Mouse (Mus musculus) mammary gland, adult 2 months (tissue): ENCODE measurements around the gene Gbf1. TPM values are rescaled to one million over a fixed set of nuclear protein-coding genes. Genes with fewer than 3 reads are reported as not detected.

Experiments used
- polyA plus RNA-seq: library from polyadenylated mRNA; depleted of rRNA; stranded (reverse); fragments of >200 nt; gene quantifications from 2 replicates; pipeline ENCODE4 v1.2.3, GENCODE M21; 2012; ENCODE audit warnings: low replicate concordance; rRNA removed

Gene Gbf1
- polyA plus RNA-seq: 75.0 and 139 TPM in 2 replicates

DNA sequence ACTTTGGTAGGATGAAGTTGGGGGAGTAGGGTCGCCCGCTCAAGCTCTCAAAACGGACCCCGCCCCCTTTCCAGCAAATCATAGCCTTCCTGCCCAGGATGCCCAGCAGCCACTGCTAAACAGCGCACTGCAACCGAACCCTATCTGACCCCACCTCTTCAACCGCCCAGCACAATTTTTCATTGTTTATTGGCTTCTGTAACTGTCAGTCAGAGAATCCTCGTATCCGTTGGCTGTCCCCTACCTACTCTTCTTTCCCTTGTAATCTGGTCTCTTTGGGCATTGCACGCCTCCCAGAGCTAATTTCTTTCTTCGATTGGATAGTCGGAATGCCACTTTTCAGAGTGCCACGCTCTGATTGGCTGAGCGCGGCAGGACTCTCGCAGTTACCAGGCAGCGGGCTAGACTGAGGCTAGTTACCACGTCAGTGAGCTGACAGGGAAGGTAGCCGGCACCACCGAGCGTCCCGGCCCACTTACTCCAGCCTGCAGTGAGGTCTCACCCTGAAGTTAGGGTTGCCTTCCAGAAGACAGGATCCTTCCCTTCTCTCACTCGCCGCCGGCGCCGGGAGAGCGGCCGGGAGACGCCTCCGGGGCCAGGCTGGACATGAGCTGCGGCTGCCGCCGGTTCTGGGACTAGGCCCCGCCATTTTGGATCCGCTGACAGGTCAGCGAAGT, at the start of gene Gbf1:
Gbf1 (plus strand) TSS at position 383 of the 677 bp plus-strand sequence.

DNA sequence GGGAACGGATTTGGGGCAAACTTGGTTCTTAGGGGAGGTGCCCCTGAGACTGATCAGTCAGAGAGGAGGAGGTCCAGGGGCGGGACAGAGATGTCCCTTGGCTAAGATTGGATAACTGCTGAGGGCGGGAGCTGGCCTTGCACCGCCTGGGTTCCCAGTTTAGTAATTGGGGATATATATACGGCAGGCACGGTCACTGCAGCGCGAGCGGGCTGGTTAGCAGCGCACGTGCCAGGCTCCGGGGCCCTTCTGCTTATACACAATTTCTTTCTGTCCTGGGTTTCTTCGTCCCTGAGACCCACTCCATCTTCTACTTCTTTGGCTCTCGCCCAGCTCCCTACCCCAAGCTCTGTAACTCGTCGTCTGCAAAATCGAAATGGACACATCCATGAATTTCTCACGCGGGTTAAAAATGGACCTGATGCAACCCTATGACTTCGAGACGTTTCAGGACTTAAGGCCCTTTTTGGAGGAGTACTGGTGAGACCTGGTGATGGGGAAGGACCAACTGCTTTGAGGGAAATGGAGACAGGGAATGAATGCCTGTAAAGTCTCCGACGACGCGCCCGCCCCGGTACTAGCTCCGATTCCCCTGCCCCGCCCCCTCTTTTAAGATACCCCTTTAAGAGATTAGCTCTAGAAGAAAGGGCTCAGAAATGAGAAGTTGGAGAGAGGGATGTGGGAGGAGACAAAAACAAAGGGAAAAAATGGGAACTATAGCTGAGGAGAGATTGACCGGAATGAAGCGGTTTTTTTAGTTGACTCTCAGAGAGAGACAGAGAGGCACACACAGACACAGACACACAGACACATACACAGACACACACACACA, 20.4 kb upstream of the Gbf1 start, which contains the start of gene Elovl3:
Elovl3 (plus strand) TSS at position 204 of the 832 bp plus-strand sequence.

DNA sequence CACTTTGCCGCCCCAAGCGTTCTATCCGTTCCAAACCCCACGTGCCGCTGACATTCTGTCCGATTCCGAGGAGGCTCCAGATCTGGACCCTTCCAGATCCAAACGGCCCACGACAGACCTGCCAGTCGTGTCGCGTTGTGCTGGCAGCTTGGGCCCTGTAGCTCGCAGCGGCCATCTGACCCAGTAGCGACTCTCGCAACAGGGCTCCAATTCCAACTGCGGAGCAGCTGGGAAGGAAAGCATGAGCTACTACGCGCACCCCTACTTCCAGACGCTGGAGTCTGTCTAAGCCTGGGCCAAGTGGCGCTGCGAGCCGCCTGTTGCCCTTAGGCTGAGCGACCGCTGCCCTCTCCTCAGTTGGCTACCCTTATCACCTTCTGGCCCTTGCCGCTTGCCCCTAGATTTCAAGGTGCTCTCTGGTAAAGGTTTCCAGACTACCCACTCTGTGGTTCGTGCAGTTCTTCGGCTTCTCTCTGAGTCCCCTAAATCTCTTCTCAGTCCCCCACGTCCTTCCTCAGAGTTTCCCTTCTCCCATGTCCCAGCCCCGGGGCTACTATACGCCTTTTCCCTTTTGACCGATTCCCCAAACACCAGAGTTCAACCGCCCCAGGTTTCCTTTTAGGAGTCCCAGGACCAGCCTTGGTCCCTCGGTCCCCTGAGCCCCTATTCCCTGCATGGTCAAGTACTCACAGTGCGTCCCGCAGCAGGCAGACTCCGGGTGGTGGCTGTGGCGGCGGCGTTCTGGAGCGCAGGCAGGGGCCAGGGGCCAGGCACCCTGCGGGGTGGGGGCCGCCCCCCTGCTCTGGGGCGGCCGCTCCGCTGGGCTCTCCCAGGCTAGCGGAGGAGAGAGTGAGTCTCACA, 4.6 kb upstream of the Gbf1 start, which contains the start of gene Pitx3:
Pitx3 (minus strand) TSS at position 816 of the 861 bp plus-strand sequence.

DNA sequence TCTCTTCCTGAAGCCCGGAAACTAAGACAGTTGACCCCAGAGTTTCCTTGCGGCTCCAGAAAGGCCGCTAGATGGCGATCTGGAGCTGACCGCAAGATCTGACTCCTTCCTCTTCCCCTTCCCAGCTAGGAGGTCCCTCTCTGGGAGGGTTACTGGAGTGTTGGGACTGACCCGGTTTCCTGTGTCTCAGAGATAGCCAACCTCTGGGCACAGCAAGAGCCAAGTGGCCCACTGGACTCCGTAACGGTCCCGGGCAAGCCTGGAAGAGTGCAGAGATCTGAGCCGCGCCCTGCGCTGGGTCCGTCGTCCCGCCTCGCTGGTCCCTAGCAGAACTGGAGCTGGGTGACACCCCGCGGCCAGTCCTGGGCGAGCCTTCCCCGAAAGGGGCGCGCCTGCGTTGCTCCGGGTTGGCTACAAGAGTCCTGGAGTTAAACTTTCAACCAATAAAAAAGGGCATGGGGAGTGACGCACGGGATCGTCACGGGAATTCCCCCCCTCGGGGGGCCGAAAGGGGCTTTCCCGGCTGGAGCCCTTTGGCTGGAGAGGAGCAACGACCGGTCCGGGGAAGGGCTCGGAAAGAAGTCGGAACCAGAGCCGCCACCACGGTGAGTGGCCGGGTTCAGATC, 152.0 kb downstream of the Gbf1 start, which contains the start of gene Nfkb2:
Nfkb2 (plus strand) TSS at position 105 of the 626 bp plus-strand sequence.

DNA sequence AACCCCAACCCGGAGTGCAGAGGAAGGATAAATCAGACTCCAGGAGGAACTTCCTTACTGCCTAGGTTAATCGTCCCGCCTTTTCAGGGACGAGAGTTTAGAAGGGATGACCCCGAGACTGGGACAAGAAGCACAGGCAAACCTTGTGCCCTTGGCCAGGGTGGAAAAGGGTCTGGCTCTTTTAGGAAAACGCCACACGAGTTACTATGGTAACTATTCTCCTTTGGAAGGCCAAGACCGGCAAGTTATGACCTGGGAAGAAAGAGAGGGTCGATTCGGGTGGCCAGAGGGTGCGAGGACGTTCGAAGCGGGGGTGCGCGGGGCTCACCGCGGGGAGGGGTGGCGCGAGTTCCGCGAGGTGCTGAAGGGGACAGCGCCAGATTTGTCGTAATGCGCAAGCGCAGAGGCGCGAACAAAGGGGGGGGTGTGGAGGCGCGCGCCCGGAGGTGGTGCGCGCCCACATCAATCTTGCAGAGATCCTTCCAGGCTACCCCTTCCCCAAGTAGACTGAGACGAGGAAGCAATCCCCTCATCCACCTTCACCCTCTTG, 174.5 kb downstream of the Gbf1 start, which contains the start of gene Psd:
Psd (minus strand) TSS at position 401 of the 550 bp plus-strand sequence.

DNA sequence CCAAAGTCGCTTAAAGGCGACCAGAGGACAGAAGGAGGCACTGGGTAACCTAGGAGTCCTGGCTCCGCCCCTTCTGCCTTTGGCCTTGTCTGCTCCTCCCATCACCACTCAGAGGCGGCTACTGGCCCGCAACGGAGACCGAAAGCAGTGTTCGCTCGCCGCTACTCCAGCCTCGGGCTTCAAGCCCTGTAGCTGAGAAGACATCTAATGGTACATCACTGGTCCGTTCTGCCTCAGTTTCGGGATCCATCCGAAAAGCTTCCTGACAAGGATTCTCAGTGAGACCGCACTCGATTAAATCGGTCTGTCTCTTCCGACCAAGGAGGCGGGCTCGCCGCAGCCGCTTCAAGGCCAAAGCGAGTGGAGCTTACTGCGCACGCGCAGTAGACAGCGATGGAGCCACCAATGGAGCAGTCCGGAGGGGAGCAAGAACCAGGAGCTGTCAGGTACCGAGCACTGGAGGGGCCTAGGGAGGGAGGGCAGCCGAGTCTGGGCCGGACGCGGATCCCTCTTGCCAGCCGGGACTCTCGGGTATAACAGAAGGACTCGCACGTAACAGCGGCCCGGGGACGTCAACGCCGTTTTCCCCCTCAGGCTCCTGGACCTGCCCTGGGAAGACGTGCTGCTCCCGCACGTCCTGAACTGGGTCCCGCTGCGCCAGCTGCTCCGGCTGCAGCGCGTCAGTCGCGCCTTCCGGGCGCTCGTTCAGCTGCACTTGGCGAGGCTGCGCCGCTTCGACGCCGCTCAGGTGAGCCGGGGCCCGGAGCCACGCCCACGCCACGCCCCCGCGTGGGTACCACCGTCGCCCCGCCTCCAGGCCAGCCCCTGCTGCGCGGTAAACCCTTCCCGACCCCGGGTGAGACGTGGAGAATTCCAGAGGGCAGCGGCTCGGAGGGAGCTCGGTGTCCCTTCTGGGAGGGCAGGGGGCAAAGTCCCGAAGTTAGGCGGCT, 176.0 kb downstream of the Gbf1 start, which contains the start of gene Fbxl15:
Fbxl15 (plus strand) TSS at position 104 of the 950 bp plus-strand sequence.

Other genes with a start within 250 kb of the Gbf1 start
- gene Armh3, start 154.0 kb upstream of the Gbf1 start, polyA plus RNA-seq: 7.3 and 12.6 TPM in 2 replicates
- 6.9 and 13.8 TPM in 2 replicates for gene Hps6, start 149.0 kb upstream of the Gbf1 start, polyA plus RNA-seq
- gene Pprc1, start 107.6 kb upstream of the Gbf1 start, polyA plus RNA-seq: 26.7 and 30.8 TPM in 2 replicates
- gene Ldb1, start 107.3 kb upstream of the Gbf1 start, polyA plus RNA-seq: 226 and 287 TPM in 2 replicates
- 8.1 and 8.7 TPM in 2 replicates for gene Nolc1, start 76.6 kb upstream of the Gbf1 start, polyA plus RNA-seq
- 1.9 and 13.0 TPM in 2 replicates for gene Elovl3, start 20.6 kb upstream of the Gbf1 start, polyA plus RNA-seq
- 0.10 and 1.1 TPM in 2 replicates for gene Pitx3, start 4.2 kb upstream of the Gbf1 start, polyA plus RNA-seq
- 68.3 and 139 TPM in 2 replicates for gene Nfkb2, start 151.8 kb downstream of the Gbf1 start, polyA plus RNA-seq
- 2.5 and 5.7 TPM in 2 replicates for gene Psd, start 174.6 kb downstream of the Gbf1 start, polyA plus RNA-seq
- 15.5 and 33.7 TPM in 2 replicates for gene Fbxl15, start 175.7 kb downstream of the Gbf1 start, polyA plus RNA-seq
- 50.5 and 53.3 TPM in 2 replicates for gene Cuedc2, start 186.2 kb downstream of the Gbf1 start, polyA plus RNA-seq
- 18.6 and 29.8 TPM in 2 replicates for gene Mfsd13a, start 188.6 kb downstream of the Gbf1 start, polyA plus RNA-seq
- 0.69 and 1.1 TPM in 2 replicates for gene 2310034G01Rik, start 197.8 kb downstream of the Gbf1 start, polyA plus RNA-seq
- gene Actr1a, start 243.2 kb downstream of the Gbf1 start, polyA plus RNA-seq: 93.6 and 128 TPM in 2 replicates
- 18.6 and 25.1 TPM in 2 replicates for gene Sufu, start 244.4 kb downstream of the Gbf1 start, polyA plus RNA-seq